ENCODE assay signal across 1 mouse cellular context in genomic region chr5:115222485-115222884, GRCm38 (mm10).
TF ChIP-seq lines count a peak whose summit lies in the region.

No protein-coding gene starts in this region.

TF ChIP-seq in MEL, 35 proteins besides CTCF, POLR2A, EP300 and RAD21:
- TF ChIP-seq TBP (IDR thresholded peaks at IDR 0.05; ENCODE audit: low read depth, low read length) (no peak), ETS1 (IDR thresholded peaks at IDR 0.05; ENCODE audit: low read depth, low read length) (no peak), CHD2 (IDR thresholded peaks at IDR 0.05; ENCODE audit: low read length) (no peak), MAX (IDR thresholded peaks at IDR 0.05; ENCODE audit: low read length) (no peak), NRF1 (IDR thresholded peaks at IDR 0.05; ENCODE audit: insufficient read depth, low read depth, low read length, poor library complexity, severe bottlenecking) (no peak), MXI1 (IDR thresholded peaks at IDR 0.05; ENCODE audit: low read depth, low read length) (no peak), MYB (IDR thresholded peaks at IDR 0.05; ENCODE audit: low read depth, low read length) (no peak), MYC (IDR thresholded peaks at IDR 0.05; ENCODE audit: low read depth, low read length) (no peak)
